Mouse (Mus musculus): ENCODE data around the gene Dlg2. TPM values are rescaled to one million over a fixed set of nuclear protein-coding genes. Genes with fewer than 3 reads are reported as not detected.

Gene Dlg2
- polyA plus RNA-seq, 1 experiment = 38.6 TPM

DNA sequence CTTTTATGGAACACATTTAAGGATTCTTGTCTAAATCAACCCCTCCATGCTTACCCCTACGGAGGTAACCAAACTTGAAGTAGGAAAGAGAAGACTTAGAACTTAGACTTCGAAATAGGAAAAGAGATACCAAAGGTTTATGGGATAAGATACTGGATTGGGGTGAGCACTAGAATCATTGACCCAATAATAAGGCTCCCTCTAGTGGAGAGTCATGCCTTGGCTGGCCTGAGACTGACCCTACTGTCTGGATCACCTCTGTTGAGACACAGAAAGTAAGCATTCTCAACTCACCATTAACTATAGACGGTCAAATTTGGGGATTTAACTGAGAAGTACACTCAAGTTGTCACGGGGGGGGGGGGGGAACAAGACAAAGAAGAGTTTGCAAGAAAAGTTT, 1847.2 kb downstream of the Dlg2 start:
- peak; percentile 36 for DNase-seq (ENCODE audit: low read depth)
- TF ChIP-seq POLR2A (IDR thresholded peaks at IDR 0.05; ENCODE audit: borderline replicate concordance, extremely low read depth, insufficient read depth, insufficient read length, poor library complexity, severe bottlenecking) = no peak
- TF ChIP-seq CTCF (IDR thresholded peaks at IDR 0.05; ENCODE audit: borderline replicate concordance, extremely low read depth, insufficient read depth, insufficient read length) = peak; percentile 55; the same call in 1 of the 2 replicates

DNA sequence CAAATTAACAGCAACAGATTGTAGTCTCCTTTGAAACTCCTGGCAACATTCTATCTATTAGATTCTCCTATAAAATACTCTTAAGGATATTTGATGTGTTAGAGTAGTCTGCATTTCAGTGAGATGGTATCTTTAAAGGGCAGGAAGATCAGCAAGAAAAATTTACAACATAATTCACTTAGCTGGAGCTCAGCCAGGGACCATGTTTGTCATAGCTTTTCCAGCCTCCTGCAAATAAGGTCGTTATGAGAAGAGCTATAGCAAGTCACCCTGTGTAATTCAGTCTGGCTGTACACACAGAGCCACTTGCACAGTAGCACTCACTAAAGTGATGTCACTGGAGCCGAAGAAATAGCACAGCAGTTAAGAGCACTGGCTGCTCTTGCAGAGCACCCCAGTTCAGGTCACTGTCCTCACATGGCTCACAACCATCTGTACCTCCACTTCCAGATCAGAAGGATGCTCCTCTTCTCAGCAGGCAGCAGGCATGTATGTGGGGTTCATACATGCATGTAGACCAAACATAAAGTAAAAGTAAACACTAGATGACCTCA, 1850.9 kb downstream of the Dlg2 start:
- TF ChIP-seq CTCF (IDR thresholded peaks at IDR 0.05; ENCODE audit: borderline replicate concordance, extremely low read depth, insufficient read depth, insufficient read length) (no peak), POLR2A (IDR thresholded peaks at IDR 0.05; ENCODE audit: borderline replicate concordance, extremely low read depth, insufficient read depth, insufficient read length, poor library complexity, severe bottlenecking) (no peak)
- DNase-seq (ENCODE audit: low read depth) = no peak

DNA sequence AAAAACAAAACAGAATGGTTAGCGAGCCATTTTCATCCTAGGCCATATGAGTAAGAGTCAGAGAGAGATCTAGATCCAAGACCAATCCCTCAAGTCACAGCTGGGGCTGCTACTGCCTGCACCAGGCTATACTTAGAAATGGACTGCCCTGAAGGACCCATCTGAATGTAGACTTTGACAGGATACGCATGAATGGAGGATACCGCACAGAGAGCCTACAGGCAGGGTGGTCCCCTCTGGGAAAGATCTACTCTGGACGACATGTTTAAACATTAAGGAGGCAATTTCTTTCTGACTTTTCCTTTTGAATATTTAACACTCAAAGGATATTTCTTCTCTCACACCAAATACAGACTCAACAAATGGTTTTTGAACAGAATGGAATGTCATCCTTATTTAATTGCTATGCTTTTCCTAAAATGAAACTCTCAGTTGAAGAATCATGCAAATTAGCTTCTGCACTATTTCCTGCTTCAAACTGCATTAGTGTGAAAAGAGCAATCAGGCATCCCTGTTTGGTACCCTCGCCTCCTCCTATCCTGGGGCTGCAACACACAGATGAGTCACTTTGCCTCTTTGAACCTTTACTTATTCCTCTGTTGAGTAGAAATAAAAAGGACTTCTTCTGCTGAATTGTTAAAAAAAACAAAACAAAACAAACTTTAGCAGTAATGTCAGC, 1856.9 kb downstream of the Dlg2 start:
- TF ChIP-seq CTCF (IDR thresholded peaks at IDR 0.05; ENCODE audit: borderline replicate concordance, extremely low read depth, insufficient read depth, insufficient read length) (no peak), POLR2A (IDR thresholded peaks at IDR 0.05; ENCODE audit: borderline replicate concordance, extremely low read depth, insufficient read depth, insufficient read length, poor library complexity, severe bottlenecking) (no peak)
- DNase-seq (ENCODE audit: low read depth) = no peak

DNA sequence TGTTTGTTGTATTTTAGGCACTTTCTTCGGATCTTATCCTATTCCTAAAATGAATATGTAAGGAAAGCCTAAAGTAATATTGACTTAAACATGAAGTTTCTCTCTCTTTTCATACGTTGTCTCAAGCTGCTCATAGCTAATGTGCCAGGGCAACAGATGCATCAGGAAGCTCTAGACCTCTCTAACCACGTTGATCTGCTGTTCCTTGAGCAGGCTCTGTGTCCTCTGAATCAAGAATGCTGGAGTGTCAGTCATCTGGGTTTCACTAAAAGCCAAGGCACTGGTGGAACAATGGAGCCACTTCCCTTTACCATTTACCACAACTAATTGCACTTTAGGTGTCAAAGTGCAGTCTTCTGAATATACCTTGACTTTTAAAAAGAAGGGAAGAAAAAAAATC, 1880.1 kb downstream of the Dlg2 start:
- no peak for TF ChIP-seq POLR2A (IDR thresholded peaks at IDR 0.05; ENCODE audit: borderline replicate concordance, extremely low read depth, insufficient read depth, insufficient read length, poor library complexity, severe bottlenecking)
- no peak for TF ChIP-seq CTCF (IDR thresholded peaks at IDR 0.05; ENCODE audit: borderline replicate concordance, extremely low read depth, insufficient read depth, insufficient read length)
- no peak for DNase-seq (ENCODE audit: low read depth)

DNA sequence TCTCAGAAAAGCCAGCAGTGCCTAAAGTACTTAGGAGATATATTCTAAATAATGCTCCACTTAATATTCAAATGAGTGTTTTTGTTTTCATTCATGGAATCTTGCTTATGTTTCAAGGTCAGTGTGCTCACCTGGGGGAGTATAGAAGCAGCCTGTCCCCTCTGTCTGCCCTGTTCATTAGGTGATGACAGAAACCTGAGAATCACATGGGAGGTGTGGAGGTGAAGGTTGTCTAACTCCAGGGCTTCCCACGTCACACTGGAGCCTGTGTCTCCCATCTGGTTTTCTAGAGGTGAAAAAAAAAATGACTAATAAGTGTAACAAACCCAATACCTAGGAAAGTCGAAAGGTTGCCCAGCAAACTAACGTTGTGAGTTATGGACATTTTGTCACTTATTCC, 1886.9 kb downstream of the Dlg2 start:
- no peak for TF ChIP-seq POLR2A (IDR thresholded peaks at IDR 0.05; ENCODE audit: borderline replicate concordance, extremely low read depth, insufficient read depth, insufficient read length, poor library complexity, severe bottlenecking)
- no peak for TF ChIP-seq CTCF (IDR thresholded peaks at IDR 0.05; ENCODE audit: borderline replicate concordance, extremely low read depth, insufficient read depth, insufficient read length)
- no peak for DNase-seq (ENCODE audit: low read depth)

DNA sequence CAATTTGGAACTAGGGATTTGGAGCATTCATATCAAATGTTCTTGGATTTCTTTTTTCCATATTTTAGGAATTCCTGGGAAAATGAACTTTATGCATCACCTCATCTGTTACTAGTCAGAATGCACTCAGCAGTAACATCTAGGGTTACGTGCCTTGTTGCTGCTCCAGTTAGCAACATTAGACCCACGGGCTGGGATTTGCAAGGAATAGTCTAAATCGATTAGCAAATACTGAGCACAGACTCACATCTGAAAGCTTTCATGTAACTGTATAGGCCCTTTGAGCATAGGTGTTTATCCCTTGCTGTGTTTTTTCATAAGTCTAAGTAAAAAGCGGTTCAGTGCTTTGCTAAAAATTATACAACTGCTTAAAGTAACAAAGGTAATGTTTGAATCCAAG, 1887.3 kb downstream of the Dlg2 start:
- no peak for TF ChIP-seq CTCF (IDR thresholded peaks at IDR 0.05; ENCODE audit: borderline replicate concordance, extremely low read depth, insufficient read depth, insufficient read length)
- no peak for TF ChIP-seq POLR2A (IDR thresholded peaks at IDR 0.05; ENCODE audit: borderline replicate concordance, extremely low read depth, insufficient read depth, insufficient read length, poor library complexity, severe bottlenecking)
- no peak for DNase-seq (ENCODE audit: low read depth)

DNA sequence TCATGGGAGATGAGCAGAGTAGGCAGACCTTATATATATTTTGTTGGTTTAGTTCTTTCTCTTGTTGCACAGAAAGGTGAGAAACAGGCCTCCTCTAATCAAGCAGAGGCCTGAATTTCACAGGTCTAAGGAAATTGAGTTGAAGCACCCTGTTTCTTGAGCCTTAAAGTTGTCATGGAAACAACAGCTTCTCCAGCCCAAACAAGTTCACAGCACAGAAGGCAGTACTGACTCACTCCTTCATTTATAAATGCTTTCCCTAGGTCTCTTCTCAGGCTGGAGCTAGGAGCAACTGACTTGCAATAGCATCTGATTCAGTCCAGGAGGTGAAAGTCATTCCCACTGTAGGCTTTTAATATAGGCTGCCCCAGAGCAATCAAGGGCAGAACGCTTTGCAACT, 1890.6 kb downstream of the Dlg2 start:
- DNase-seq (ENCODE audit: low read depth) = peak; percentile 52
- no peak for TF ChIP-seq POLR2A (IDR thresholded peaks at IDR 0.05; ENCODE audit: borderline replicate concordance, extremely low read depth, insufficient read depth, insufficient read length, poor library complexity, severe bottlenecking)
- no peak for TF ChIP-seq CTCF (IDR thresholded peaks at IDR 0.05; ENCODE audit: borderline replicate concordance, extremely low read depth, insufficient read depth, insufficient read length)

DNA sequence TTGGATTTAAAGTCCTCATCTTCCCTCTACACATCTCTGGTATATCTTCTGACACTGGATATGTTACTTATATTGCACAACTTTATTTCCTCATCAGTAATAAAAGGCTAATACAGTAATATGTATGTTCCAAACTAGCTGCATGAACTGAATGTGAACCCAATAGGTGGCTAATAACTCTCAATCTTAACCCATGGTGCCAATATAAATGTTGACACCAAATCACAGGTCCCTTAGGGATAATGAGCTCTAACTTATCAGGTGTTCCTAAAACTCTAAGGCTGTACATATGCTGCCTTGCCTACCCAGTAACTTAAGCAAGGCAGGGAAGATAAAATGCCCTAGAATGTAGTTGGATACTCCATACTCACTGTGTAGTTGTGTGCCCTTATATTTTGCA, 1894.0 kb downstream of the Dlg2 start:
- TF ChIP-seq CTCF (IDR thresholded peaks at IDR 0.05; ENCODE audit: borderline replicate concordance, extremely low read depth, insufficient read depth, insufficient read length) (no peak), POLR2A (IDR thresholded peaks at IDR 0.05; ENCODE audit: borderline replicate concordance, extremely low read depth, insufficient read depth, insufficient read length, poor library complexity, severe bottlenecking) (no peak)
- no peak for DNase-seq (ENCODE audit: low read depth)

DNA sequence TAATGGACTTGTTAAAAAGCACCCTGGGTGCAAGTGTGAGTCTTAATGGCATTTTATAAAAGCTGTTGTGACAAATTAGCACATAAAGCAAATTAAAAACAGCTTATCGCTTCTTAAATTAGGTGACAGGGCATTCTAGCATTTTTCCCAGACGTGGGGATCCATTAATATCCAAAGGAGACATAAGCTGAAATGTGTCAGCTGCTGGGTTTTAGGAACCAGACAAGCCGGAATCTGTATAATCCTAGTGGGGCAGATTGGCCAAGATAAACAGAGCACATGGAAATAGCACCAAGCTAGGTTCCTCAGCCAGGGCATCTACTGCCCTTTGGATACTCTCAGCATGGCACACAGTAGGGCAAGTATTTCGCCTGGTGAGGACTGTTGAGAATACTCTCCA, 1895.2 kb downstream of the Dlg2 start:
- no peak for TF ChIP-seq POLR2A (IDR thresholded peaks at IDR 0.05; ENCODE audit: borderline replicate concordance, extremely low read depth, insufficient read depth, insufficient read length, poor library complexity, severe bottlenecking)
- no peak for TF ChIP-seq CTCF (IDR thresholded peaks at IDR 0.05; ENCODE audit: borderline replicate concordance, extremely low read depth, insufficient read depth, insufficient read length)
- peak; percentile 50 for DNase-seq (ENCODE audit: low read depth)

DNA sequence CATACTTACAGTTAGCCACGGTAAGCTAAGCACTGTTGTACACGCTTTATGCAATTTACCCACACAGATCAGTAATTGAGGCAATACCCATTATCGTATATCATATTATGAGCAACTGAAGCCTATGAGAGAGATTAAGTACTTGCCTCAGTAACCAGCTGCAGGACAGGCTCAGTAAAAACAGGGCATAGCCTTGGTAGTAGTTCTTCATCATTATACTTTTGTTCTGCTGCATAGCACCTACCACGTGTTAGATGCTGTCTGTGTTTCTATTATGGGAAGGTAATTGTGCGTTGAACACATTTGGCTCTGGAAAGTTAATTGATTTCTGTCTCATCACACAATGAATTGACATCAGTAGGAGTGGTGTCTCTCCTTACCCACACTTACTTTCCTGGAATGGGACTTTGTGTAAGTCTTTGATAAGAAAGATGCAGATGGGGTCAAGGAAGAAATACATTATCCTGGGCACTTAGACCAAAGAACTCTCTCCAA, 1897.4 kb downstream of the Dlg2 start:
- peak; percentile 47 for DNase-seq (ENCODE audit: low read depth)
- no peak for TF ChIP-seq POLR2A (IDR thresholded peaks at IDR 0.05; ENCODE audit: borderline replicate concordance, extremely low read depth, insufficient read depth, insufficient read length, poor library complexity, severe bottlenecking)
- no peak for TF ChIP-seq CTCF (IDR thresholded peaks at IDR 0.05; ENCODE audit: borderline replicate concordance, extremely low read depth, insufficient read depth, insufficient read length)

DNA sequence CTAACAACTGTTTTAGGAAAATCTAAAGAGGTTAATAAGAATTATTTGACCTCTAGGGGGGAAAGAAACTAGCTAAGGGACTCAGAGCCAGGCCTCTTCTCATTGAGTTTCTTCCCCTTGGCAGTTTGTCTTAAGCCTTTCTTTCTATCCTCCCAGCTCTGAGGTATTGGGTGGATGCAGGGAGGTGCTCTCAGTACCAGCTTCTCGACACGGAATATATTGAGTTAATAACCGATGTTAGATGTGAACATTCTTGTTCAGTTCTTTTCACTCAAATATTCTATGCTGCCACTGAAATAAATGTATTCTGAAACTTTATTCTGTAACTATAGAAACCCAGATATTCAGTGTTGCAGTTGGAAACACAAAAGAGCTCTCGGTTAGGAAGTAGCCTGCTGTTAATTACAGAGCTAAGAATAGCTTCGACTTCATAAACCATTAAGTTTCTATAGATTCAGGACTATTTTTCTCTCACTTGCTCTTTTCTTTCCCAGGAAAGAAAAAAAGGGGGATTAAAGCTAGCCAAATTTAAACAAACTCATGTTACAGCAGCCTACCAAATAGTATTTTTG, 1907.5 kb downstream of the Dlg2 start:
- DNase-seq (ENCODE audit: low read depth) = peak; percentile 41
- TF ChIP-seq CTCF (IDR thresholded peaks at IDR 0.05; ENCODE audit: borderline replicate concordance, extremely low read depth, insufficient read depth, insufficient read length) (no peak), POLR2A (IDR thresholded peaks at IDR 0.05; ENCODE audit: borderline replicate concordance, extremely low read depth, insufficient read depth, insufficient read length, poor library complexity, severe bottlenecking) (no peak)

All from brain, embryonic 14.5 days (tissue).